Mouse (Mus musculus) cerebellum, postnatal 25 days (tissue): Measurements from ENCODE around the gene Bcl7c.
"Not testable (repeated sequence)": the region's sequence is repeated elsewhere in the genome, so short reads cannot be mapped to it uniquely, and the experiment has no call there.

Experiments used
- DNase-seq, 2 experiments: peaks; one replicate each; pipeline ENCODE4 v3.0.0; 2021; ENCODE audit warnings: mixed read lengths in 2 of 2

The Bcl7c gene

DNA sequence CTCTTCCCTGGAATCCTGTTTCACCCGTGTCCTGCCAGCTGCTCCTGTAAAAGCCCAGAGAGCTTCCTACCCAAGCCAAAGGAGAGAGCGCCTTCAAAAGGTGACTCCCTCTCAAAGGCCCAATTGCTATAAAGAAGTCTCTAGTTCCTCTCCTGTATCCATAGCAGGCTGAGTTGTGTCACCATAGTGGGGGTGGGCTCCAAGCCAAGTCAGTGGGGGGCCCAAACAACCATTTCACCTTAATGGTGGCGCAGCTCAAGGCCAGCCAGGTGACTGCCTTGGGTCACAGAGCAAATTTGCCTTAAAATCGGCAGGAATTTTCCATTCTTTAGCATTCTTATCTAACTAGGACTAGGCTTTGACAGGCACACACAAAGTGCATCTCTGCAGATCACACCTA lies 6.1 kb upstream of the Bcl7c start:
- DNase-seq = peak in 1 of 2 experiments; percentile 32

DNA sequence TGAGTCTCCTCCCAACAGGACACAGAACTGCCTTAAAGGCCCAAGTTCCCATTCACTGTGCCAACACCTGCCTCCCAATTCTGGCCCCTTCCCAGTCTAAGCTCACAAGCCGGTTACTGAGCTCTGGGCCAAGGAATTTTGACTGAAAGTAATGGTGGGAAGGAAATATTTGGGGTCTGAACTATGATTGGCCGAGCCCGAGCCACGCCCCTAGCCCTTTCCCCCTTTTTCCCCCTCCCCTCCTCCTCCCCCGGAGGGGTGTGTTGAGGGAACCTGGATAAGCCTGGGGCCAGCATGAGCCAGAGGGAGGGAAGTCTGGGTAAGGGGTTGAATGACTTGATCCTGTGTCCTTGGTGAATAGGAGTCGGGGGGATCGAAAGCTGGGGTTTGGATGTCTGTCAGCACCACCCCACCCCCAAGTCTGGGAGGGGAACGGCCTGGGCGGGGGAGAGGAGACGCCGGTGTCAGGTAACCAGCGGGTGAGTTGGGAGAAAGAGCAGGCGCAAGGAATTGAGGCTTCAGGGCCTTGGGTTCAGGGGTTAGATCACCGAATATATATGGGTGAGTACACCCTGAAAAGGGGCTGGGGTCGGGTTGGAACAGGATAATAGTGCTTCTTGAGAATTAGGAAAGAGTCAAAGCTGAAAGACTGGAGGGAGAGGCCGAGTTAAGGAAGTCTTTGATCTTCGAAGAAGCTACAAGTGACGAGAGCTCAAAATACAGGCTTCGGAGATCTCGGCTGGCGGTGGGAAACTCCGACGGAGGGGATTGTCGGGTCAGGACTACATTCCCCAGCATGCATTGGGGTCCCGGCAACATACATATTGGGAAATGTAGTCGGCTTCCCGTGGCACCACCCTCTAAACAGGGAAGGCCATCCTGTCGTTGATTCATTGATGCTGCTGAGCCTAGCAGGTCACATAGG lies 4.0 kb upstream of the Bcl7c start, which contains the start of gene Ctf1:
Gene Ctf1, plus strand, starts transcription at position 276 of the 925 bp plus-strand sequence.
- peak; percentile 74 to 85 for DNase-seq

DNA sequence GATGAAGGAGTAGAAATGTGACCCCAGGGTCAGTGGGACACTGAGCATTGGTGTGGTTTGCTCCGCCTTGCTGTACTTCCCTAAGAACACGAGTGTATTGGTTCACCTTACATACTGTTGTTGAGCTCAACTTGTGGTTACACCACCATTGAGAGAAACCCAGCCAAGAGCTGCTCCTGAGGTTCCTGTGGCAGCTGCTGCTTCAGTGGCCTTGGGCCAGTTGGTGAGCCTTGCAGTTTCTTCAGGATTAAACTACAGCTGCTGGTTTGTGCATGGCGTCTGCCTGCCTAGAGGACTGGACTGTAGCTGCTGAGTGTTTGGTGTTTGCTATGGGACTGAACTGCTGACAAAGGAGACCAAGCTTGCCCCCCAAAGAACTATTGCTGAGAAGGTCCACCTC lies 2.7 kb upstream of the Bcl7c start:
- no peak for DNase-seq

DNA sequence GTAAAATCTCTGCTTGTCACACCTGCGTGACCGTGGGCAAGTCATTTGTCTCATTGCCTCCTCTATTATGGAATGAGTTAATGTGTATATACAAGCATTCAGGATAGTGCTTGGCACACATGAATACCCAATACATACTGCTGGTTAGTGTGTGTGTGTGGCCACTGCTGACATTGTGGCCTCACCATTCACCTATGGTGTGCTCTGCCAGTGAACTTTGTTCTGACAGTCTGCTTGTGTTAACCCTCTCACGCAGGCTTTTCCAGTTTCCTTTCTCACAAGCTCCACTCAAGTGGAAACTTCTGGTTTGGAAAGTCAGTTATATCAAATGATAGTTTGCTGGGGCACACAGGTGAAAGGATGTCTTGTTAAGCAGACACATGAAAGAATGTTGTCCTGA lies 2.3 kb upstream of the Bcl7c start:
- DNase-seq = no peak

DNA sequence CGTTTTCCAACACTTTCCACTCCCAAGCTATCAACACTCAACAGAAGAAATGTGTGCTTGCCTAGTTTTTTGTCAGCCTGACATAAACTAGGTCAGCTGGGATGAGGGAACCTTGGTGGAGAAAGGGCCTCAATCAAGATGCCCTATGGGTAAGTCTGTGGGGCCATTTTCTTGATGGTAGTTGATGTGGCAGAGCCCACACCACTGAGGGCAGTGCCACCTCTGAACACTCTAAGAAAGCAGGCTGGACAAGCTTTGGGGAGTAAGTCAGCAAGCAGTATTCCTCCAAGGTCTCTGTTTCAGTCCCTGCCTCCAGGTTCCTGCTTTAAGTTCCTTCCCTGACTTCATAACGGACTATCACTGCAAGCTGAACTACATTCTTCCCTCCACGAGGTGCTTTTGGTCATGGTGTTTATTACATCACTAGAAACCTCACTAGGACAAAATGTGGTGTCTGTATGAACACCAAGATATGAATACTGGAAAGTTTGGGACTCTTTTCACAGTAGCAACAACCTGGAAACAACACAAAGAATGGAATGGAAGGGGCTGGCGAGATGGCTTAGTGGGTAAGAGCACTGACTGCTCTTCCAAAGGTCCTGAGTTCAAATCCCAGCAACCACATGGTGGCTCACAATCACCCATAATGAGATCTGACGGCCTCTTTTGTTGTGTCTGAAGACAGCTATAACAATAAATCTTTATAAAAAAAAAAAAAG lies 687 bp upstream of the Bcl7c start:
- DNase-seq = no peak

DNA sequence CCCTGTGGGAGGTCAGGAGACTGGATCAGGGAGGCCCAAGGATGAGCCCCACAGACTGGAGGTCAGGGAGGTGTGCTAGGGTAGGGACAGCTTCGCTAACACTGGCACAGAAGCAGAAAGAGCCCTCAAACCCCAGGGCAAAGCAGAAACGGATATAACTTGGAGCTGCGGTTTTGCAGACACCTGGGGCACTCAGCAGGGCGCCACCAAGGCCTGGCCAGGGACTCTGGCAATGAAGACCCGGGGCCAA lies 851 bp downstream of the Bcl7c start:
- no peak for DNase-seq

DNA sequence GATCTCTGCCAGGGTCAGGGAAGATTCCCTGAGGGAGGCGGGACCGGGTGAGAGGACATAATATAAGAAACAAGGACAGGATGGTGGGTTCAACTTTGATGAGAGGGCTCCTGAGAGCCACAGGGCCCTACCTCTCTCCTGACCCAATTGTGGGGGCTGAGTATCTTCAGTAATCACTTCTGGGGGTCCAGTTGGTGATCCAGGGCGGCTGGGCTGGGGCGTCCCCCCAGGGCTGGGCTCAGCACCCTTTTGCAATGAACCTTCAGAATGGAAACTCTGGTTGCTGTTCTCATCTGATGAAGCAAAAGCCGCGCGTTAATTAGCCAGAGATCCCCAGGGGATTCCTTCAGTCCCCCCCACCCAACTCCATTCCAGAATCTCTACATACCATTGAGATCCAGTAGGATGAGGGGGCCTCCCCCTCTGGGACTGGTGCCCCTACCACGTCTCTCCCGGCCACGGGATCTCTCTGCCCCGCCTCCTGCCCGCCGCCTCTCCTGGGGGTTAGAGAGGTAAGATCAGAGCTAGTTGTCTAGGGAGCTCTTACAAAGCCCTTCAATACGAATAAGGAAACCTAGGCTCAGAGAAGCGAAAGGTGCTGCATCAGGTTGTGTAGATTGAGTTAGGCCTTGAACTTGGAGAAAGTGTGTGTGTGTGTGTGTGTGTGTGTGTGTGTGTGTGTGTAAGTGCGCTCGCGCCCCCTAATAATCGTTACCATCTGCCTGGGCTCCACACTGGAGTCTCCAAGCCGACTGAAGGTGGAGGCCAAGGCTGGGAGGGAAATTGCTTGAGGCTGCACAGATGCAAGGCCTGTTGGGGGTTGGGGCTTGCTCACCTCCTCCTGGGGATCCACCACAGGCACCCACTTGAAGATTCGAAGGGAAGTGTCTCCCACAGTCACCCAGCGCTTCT lies 1.4 kb downstream of the Bcl7c start:
- peak in 1 of 2 experiments; percentile 49 for DNase-seq

DNA sequence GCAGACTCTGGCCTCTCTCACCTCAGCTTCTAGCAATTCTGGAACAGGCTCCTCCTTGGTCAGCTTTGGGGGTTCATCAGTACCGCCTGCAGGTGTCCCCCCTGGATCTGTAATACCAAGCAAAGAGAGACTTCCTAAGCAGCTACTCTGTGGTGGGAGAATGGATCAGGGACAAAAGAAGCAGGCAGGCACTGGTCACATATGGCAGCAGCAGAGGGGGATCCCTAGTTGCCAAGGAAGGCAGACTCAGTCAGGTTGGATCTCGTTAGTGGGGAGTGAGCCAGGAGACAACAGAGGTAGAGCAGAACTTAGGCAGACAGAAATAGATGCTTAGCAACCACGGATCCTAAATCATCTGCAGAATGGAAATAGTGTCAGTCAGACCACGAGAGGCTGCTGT lies 3.0 kb downstream of the Bcl7c start:
- DNase-seq = peak; percentile 82 to 83

DNA sequence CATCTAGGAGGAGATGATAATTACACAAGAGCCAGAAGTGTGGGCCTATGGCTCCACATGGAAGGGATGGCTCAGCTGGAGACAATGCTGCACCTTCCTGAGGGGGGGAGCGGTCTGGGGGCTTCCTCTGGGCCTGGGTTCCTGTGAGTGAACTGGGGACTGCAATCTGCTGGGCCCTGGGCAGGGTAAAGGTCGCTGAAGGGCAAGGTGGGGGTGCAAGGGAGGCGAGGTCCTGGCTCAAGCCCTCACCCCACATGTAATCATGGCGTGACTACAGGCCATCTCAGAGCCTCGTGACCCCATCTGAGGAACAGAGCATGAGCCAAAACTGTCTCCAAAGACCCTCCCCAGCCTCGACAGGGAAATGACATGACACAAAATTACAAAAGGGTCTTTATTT lies 4.1 kb downstream of the Bcl7c start:
- DNase-seq = no peak

DNA sequence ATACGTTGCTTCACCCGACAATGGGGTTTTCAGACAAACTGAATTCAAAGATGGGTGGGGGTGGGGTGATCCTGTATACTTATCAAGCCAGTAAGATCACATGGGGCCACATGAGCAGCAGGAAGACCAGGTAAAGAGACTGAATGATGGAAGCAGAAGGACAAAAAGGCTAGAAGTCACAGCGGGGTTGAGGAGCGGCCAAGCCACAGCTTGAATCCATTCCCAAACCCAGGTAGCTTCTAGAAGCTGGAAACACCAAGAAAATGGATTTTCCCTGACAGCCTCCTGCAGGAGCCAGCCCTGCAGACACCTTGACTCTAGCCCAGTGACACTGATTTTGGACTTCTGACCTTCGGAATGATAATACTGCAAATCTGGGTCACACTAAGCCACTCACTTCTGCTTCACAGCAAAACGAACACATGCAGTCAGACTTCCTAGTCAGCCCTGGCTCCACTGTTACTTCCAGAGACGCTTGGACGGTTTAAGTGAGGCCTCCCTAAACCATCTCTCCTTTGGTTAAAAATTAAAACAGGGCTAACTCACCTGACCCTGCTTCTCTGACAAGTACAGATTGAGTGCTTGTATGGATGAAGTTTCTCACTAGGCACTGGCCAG lies 5.1 kb downstream of the Bcl7c start:
- DNase-seq = peak; percentile 49 to 56

DNA sequence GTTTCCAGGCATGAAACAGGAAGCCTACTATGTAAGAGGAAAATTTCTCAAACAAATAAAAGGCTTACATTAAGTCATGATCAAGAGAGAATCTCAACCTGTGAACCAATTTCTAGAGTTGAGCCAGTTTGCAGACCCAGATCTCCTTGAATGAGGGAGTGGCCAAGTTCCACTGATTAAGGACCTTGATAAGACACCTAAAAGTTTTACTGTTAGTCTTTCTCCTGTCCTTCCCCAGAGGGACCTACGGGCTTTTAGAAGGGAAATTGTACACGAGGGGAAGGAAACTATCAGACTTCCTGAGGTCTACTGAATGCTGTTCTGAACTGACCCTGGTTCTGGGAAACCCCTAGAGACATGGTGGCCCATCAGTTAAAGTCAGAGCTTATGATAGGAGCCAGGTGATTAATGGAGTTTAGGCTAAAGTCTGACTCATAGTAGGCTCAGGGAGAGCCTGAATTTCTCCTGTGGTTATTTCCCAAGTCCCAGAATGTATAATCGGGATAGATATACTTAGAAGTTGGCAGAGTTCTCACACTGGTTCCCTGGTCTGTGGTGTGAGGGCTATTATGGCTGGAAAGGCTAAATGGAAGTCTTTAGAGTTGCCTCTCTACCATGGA lies 7.9 kb downstream of the Bcl7c start:
- DNase-seq = no peak

DNA sequence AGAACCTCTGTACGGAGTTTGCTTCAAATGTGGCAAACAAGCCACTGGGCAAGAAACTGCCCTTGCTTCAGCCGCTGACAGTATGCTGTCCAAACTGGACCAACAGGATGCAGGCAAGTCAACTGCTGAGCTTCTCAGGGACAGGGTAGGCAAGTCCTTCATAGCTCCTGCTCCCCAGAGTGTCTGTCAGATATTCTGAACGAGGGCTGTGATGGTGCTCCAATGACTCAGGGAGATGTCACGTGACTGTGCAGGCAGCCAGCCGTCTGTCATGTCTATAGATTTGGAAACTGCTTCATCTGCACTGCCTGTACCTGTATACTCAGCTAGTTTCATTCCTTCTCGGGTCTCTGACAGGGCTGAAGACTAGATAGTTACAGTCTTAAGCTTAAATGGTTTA lies 9.7 kb downstream of the Bcl7c start:
- peak; percentile 37 to 59 for DNase-seq

DNA sequence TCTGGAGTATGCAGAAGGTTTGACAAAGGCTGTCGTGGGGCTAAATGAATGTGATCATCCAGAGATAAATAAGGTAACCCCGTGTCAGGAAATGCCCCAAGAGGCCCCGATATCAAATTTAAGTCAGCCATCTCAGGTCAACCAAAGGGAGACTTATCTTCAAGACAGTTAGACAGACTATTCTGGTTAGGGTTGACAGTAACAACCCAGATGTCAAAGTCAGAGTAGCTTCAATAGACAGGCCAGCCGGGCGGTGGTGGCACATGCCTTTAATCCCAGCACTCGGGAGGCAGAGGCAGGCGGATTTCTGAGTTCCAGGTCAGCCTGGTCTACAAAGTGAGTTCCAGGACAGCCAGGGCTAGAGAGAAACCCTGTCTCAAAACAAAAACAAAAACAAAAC lies 15.0 kb downstream of the Bcl7c start:
- DNase-seq = not testable (repeated sequence)

DNA sequence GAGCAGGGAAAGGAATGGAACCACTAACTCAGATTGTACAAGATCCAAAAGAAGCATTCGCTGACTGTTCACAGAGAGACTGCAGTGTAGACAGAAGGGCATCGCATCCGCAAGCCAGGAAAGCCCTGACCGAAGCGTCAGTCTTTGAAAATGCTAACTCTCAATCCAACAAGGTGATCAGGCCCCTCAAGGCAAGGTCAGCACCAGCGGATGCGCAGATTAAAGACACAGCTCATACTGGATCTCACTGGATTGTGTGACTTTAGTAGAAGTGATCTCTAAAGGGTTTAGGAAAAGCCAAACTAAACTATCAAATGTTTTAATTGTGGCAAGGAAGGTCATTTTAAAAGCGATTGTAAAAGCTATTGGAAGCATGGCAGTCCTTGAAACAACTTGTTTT lies 15.4 kb downstream of the Bcl7c start:
- no peak for DNase-seq

DNA sequence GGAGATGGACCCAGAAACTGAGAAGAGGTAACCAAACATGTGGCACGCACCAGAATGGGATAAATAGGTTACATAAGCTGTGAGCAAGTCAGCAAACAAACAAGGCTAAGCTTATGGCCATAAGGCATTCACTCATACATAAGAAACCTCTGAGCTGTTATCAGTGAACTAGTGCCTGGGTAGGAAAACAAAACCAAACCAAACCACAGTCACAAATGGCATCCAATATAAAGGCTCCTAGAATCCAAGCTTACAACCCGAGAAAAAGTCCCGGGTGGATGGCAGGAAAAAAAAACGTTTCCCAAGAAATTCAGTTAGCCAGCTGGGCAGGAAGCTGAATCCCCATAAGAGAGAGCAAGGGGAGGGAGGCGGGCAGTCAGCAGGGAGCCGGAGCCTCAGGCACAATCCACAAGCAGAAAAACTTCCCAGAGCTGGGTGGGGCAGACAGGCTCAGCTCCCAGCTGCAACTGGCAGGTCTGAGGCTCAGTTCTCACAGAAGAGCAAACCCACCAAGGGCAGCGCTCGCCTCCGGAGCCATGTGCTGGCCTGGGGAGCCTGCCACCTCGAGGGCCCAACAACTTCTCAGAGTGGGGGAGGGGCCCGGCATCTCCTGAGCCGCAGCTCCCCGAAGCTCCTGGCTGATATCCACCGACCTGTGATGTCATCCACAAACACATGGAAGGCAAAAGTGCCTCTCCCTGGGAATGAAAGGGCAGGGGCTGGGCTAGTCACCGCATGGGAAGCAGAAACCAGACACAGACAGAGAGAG lies 17.3 kb downstream of the Bcl7c start:
- peak; percentile 77 to 85 for DNase-seq

DNA sequence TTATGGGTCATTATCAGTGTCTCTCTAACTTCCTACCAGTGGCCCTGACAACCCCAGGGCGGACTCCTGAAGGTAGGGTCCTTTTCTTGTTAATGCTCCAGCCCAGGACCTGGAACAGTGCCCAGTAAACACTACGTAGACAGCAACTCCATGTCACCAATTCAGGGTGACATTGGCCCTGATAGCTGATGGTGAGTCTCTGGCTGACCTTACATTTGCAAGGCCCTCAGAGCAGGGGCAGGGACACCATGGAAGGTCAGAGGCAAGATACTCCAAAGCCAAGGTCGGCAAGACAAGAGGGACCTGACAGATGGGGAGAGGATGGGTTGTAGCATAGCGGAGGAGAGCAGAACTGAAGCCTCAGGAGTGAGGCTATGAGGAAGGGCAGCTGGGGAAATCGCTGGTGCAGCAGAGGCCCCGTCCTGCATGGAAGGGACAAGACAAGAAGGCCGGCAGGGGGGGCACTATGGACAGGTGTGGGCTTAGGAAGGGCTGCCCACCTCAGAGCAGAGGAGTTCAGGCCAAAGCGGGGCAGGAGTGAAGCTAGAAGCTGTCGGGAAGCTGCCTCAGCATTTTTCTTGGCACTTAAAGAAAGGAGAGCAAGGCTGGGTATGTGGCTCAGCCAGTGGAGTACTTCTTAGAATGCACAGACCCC lies 19.0 kb downstream of the Bcl7c start:
- DNase-seq = peak in 1 of 2 experiments; percentile 30

DNA sequence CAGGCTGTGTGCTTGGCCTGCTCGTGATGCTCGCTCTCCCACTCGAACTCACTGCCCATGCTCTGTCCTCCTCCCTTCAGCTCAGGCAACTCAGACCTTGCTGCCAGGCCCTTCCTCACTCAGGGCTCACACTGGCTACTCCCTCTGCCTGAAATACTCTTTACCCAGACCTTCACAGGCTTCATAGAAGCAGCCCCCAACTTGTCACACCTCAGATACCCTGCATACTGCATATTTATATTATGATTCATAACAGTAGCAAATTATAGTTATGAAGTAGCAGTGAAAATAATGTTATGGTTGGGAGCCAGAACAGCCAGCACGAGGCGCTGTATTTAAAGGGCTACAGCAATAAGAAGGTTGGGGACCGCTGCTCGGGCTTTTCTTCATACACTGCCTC lies 19.8 kb downstream of the Bcl7c start:
- no peak for DNase-seq

DNA sequence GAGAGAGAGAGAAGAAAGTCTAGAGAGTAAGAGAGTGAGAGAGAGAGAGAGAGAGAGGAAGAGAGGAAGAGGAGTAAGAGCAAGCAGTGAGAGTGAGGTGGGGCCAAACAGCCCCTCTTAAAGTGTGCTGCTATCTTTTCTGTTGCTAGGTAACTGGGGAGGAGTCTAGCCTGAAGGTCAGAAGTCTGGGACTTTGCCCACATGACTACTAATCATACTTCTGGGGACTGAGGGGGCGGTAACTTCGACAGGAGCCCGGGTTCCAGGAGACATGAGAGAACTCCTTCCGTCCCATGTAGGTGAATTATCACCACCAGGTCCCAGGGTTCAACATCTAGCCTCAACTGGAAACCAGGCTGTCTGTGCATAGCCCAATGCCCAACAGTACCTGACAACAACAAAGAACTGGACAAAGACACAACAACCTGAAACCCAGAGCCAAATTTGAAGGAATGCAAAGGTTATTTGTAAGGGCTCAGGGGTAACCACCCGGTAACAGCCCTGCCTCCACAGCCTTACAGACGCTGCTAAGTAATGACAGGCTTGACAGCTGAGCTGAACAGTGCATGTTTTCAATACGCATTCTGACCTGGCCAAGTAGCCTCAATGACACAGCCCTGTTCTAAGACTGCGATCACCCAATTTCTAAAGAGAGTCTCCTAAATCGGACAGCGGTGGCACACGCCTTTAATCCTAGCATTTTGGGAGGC lies 21.8 kb downstream of the Bcl7c start:
- no peak for DNase-seq

DNA sequence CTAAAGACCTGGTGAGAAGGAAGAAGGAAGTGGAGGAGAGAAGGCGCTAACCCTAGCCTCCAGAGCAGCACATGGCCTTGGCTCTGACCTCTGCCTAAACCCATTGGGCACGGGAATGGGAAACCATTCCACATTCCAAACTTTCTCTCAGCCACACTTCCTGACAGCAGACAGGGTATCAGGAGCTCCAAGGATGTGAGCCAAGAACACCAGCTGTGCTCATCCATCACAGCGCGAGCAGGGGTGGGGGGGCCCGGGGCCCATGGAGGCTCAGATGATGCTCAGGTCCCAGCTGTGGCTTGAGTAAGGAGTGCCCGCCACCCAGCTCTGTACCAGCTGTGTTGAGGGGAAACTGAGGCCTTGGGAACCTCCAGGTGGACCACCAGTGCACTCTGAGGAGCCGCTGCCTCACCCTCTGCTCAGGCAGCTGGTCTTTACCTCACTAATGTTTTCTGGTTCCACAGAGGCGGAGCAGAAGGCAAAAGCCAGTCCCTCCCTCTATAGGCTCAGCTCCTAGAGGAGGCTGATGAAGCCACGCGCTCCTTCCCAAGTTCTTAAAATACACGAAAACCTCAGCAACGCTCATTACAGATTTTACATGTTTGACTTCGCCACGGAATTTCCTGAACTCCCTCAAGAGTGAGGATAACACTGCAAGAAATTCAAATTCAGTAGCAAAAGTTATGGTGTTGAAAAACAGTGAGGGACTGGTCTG lies 23.3 kb downstream of the Bcl7c start:
- no peak for DNase-seq
